Mouse (Mus musculus) erythroblast, adult 5-6 weeks (primary cell): ENCODE results near the gene 5730522E02Rik. TPM values are rescaled to one million over a fixed set of nuclear protein-coding genes. Genes with fewer than 3 reads are reported as not detected.

Experiments used
- ATAC-seq: replicated peaks from 2 replicates; pipeline ENCODE4 v1.8.0; 2016; ENCODE audit warnings: moderate number of reproducible peaks, mild to moderate bottlenecking, moderate TSS enrichment, inconsistent platforms; ENCODE audit not compliant: poor library complexity, low FRiP score, severe bottlenecking
- total RNA-seq, 2 experiments: library from RNA; stranded (forward) in 1 of 2; stranded (reverse) in 1 of 2; fragments of 150-400 nt in 1 of 2; fragments of 200-764, 138-1000 nt in 1 of 2; gene quantifications; 2 replicates each; pipeline versions ENCODE4 v1.2.3 to v1.2.4; 2015 to 2017; ENCODE audit warnings: low replicate concordance in 2 of 2

5730522E02Rik gene
- total RNA-seq, 2 experiments from 2014 or later: not detected

DNA sequence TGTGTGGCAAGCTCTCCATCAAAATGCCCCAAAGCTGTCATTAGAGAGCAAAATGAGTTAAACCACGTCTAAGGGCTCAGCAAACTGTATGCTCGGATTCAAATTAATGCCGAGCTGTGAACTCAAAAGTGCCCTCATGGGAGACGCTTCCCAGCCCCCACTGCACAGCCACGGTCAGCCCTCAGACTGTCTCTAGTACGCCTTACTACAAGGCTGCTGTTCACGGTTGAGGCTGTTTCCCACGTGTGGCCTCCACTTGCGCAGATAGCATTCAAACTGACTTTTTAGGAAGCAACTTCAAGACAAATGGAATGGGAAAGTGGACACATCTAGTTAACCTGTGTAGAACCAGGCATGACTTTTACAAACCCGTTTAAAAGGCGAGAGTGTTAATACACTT, 79.7 kb downstream of the 5730522E02Rik start:
- no peak for ATAC-seq

DNA sequence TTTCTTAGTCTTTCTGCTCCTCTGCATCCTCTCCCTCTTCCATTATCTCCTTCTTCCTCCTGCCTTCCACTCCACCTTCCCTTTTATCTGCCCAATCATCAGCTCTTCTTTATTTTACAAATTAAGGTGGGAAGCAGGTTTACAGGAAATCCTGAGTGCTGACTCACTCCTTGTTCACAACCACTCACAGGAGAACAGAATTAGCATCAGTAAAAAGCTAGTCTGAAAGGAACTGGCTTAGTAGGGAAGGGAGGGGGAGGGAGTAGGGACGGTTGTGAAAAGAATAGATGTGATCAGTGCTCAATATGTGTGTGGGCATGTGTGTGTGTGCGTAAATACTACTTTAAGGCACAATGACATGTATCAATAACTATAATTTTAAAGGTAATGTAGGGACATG, 81.5 kb downstream of the 5730522E02Rik start:
- no peak for ATAC-seq

DNA sequence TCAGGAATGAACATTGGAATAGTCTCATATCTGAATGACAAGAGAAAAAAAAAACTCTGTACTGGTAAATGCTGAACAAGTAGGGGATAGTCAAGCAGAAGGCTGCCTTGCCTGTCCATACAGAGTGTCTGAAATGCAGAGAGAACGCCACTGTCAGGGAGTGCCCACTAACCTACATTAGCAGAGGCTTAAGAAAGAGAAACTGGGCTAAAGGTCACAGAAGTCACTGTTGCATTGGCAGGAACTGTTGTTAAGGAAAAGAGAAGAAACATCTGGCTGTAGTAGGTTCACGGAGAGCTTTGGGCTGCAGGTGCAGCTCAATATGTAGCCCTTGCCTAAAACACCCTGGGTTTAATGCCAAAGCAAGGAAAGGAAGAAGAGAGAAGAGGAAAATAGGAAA, 82.2 kb downstream of the 5730522E02Rik start:
- ATAC-seq: no peak

DNA sequence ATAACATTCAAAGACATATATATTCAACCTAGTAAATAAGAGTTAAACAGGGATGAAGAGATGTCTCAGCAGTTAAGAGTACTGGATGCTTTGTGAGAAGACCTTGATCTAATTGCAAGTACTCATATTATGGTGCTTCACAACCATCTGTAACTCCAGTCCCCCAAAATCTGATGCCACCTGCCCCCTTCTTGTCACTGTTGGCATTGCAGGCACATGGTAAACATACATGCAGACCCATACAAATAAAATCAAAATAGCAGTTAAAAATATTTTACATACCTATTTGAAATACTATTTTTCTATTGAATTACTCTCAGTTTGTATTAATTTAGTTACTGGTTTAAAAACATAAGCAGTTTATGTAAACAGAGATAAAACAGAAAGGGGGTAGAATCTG, 84.6 kb downstream of the 5730522E02Rik start:
- ATAC-seq: no peak

DNA sequence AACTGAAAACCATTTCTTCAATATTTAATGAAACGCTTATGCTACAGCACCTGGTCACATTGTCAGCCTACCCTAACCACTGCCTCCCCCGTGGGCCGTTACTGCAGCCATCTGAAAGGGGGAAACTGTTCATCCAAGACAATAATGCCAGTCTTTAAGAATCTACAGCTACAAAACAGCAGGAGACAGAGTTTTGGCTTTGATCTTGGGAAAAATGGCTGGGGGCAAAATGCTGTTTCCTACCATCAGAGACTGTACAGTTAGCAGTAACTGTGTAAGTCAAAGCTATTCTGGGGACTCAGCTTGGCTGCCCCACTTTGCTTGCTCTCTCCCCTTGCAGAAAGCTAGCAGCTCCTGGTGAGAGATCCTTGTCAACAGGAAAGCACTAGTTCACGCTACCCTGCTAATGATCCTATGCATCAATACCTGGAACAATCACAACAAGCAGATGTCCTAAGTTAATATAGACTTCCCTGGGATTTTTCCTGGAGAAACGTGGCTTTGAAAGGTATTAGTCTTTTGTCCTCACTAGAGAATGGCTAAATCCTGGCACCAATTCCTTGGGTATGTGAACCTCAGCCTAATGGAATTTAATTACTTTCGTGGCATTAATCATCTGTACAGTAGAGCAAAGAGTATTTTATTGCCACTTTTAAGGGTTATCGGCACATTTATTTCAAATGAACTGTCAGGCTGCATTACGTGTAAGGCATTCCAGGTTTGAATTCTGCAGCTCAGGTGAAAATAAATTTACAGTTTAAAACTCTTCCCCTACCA, 89.6 kb downstream of the 5730522E02Rik start:
- no peak for ATAC-seq

DNA sequence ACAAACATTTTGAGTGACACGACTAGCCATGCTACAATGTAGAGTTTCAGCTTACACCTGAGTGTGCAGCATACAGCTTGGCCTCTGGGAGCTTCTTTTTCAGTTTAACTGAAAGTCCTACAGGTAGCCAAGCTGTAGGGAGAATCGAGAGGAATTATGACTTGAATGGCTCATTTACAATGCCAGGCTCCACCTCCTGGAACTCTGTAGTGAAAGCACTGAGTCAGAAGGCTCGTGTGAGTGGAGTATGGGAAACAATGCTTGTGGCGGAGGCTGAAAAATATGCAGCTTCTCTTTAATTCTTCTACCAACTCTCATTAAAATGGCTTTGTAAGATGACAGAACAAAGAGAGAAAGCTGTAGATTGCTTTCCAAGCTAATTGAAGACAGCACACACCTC, 92.9 kb downstream of the 5730522E02Rik start:
- ATAC-seq: no peak

DNA sequence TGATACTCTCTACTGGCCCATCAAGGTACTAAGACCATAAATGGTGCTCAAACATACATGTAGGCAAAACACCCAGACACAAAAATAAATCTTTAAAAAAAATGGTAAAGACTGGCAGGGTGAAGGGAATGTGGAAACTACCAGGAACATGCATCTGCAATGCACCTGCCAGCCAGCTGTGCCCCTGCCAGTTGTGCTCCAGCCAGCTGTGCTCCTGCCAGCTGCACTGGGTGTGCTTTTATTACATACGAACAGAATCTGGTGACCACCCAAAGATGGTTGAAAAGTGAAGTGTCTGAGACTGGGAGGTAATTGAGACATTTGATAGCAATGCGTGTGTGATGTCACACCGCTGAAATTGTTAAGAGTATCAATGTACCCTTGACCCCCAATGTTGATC, 98.4 kb downstream of the 5730522E02Rik start:
- no peak for ATAC-seq

DNA sequence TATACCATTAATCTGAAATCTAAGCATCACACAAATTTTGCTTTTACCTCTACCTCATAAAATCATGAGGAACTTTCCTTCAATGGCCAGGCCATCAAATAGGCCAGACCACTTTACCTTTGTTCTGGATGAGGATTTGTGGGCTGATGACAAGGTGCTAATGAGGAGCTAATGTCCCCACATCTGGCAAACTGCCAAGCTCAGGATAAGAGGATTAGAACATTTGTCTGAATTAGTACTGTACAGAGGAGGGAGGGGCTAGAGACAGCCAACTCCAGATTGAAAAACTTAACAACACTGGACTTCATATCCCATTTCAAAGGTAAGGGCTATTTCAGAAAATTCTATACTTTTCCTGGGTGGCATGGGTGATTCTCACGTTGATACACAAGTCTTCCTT, 101.9 kb downstream of the 5730522E02Rik start:
- no peak for ATAC-seq

DNA sequence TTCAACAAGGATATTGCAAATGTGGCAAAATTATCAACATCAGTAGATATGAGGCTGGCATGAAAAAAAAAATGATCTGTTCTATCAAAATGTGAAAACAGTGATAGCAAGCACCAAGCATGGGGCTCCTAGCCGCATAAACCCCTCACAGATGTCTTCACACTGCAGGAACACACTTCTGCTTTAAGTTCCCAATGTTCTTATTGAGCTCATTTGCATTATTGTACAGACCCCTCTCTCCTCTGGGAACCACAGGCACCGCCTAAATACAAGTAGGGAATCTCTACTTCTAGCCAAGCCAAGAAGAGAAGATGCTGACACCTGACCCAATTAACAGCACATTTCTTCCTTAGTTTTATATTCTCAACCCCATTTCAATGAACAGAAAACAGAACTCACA, 105.9 kb downstream of the 5730522E02Rik start:
- ATAC-seq: no peak

DNA sequence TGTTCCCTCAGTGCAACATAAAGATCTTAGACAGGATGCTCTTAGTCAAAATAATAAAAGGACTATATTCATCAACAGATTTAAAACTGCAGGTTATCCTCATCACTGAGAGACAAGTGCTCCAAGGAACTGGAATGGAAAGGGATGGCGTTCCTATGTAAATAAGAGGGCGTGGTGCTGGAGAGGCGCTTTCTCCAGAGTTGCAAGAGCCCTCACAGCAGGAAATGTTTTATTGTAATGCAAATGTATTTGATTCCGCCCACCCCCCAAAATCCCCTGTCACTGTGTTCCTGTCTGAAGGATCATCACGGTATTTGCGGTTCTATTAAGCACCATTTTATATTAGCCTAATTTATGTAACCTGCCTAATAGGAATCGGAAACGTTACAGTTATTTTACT, 106.9 kb downstream of the 5730522E02Rik start:
- ATAC-seq: no peak

DNA sequence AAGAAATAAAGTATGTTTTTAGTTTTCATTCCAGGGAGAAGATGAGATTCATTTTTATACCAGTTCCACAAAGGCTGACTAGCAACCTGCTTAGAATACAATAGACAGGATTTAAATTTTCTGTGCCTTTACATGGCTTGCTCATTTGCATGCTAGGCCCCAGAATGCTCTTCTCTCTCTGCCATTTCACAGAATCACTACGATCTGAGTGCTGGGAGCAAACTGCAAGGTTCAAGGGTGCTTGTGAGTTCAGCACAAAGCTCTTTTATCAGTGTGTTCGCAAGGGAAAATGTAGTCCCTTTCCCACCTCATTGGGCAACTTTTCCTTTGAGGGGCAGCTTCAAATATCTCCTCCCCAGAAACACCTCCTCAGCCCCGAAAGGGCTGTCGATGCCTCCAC, 107.7 kb downstream of the 5730522E02Rik start:
- no peak for ATAC-seq

DNA sequence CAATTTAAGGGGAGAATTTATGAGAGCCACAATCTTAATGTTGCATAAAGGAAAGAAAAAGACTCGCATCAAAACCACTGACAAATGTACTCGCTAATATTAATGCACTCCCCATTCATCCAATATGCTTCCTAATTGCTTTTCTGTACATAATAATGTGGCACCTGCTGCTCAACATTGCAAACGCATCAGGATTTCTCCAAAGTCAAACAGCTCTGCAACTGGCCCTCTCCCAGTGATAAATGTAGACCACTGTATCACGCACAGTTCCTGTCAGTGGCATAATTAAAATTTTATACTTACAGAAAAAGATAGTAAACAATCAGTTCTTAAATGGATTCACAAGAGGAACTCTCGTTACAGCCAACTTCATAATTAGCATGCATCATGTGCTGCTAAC, 110.5 kb downstream of the 5730522E02Rik start:
- ATAC-seq: no peak

DNA sequence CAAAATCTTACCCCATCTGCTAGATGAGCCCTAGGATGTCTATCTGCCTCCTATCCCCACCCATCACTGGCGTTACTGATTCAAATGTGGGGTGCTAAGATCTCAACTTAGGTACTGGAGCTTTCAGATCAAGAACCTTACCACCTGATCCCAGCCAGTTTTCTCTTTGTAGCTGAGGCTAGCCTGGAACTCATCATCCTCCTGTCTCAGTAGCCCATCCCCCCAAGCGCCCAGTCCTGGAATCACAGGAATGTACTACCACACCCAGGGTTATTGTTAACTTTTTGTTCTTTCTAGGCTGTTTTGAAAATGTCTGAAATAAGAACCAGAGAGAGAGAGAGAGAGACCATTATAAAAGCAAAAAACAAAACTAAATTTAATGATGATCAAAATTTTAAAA, 111.6 kb downstream of the 5730522E02Rik start:
- no peak for ATAC-seq

DNA sequence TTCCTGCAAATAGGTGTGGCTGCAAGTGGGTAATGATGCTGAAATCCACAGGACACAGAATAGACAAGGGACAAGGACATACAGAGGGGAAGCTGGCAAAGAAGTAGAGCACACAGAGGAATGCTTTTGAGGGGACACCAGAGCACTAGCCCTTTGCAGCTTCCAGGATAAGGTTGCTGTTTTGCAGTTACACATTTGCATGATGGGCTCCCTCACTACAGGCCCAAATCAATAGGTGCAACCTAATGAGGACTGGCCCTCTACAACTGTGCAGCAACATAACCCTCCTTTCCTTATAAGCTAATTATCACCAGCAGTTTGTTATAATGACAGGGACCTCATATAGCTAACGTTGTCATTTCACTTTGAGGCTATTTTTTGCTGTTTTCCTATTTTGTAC, 114.5 kb downstream of the 5730522E02Rik start:
- no peak for ATAC-seq

DNA sequence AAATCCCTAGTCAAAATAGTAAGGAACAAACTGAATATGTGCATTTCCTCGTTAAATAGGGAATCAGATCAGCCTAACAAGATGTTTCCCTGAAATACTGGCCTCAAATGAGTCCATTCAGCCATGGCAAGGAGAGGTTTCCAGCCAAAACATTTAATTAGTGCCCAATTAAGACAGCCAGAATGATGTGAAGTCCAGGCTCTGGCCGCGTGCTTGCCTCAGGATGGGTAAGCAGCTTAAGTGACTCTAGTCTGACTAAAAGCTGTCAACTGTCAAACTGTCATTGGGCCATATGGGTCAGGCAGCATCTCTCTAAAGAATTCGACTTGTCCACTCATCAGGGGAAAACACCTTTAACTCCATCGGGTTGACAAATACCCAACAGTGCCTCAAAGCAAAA, 121.6 kb downstream of the 5730522E02Rik start:
- ATAC-seq: no peak

DNA sequence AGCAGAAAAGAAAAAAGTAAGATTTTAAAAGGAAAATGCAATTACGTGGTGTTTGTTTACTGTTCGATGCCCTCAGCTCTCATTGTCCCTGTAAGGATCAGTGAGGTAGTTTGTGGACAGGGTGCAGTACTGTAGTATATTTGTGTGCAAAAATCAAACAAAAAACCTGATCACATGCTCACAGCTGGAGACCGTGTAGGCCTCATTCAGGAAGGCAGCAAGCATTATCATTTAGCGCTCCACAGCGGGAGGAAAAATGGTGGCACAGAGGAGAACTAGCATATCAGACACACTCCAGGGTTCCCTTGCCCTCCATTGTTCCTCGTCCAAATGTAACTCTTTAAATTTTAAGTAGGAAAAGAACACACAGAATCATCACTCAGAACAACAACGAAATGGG, 123.9 kb downstream of the 5730522E02Rik start:
- no peak for ATAC-seq

DNA sequence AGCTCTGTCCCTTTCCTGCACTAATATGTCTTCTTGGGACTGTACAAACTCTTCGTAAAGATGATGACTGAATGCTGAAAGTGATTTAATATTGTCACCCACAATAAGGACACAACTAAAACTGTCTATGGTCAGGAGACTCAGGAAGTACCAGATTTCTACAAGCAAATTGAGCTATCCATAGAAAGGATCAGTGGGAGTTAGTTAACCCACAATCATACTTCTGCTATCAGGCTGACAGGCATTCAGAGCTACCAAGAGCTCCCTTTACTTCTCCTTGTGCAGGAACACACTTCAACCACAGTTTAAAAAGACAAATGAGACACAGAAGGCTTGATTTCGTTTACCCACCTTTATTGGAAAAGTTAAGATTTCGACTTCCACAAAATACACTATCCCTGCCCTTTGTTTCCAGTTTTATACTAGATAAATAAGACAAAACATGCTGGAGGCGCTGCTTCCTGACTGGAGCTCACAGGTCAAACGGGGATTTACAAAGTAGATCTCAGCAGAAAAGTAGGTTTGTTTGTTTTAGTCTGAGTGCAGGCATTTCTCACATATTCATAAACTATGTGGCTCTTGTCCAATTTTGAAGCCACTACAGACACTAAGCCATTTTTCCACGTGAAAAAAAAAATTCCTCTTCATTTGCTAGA, 125.1 kb downstream of the 5730522E02Rik start:
- ATAC-seq: no peak

DNA sequence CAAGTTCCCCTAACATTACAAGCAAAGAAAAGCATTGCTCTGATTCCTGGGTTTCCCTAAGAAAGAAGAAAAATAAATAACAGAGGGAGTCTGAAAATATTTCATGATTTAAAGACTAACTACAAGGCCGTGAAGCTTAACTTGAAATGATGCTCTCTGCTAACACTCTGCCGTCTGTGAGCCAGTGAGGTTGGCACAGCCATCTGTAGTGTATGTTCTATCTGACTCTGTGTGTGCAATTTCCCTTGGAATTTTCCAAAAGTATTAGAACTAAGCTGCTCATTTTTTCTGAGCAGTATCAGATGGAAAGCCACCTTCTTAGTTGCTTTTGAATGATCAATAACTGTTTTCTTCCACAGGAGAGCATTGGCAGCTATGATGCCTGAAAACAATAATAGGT, 134.2 kb downstream of the 5730522E02Rik start:
- ATAC-seq: no peak

DNA sequence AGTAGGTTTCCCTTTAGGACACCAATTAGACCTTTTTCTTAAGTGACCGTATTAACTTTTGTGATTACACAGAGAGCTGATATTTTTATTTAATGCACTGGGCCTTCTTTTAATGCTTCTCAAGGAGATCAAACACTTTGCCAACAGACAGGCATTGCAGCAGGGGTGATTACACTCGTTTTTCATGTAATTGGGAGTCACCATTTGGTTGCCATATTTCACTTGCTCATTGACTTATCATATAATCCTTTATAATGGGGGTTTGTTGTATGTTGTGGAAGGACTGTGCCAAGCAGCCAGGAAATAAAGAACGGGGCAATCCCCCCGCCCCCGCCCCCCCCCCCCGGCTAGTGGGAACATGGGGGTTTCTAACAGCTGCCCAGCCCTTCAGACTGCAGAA, 135.0 kb downstream of the 5730522E02Rik start:
- ATAC-seq: no peak

DNA sequence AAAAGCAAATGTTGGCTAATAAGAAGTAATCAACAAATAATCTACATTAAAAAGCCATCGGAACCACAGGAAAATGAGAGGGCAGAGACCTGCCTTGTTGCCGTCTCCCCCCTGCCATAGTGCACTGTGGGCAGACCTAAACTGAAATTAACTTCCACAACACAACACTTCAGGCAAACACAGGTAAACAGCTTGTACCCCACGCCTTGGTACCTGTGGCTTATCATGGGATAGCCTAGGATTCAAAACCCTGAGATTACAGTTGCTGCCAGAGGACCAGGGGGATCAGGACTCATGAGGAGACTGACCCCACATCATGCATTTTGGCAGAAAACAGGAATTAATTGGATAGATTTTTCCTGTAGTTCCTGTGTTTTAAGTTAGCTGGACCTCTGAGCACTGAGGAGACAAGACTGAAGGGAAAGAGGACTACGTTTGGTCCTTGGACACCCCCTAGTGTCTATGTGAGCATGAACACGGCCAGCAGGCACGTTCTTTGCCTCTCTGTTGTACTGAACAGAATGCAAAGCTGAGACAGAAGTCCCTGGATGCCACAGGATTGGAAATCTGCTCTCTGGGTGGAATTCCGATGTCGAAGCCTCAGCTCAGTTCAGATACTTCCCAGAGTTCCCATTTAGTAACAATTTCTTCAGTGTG, 136.8 kb downstream of the 5730522E02Rik start:
- ATAC-seq: no peak

DNA sequence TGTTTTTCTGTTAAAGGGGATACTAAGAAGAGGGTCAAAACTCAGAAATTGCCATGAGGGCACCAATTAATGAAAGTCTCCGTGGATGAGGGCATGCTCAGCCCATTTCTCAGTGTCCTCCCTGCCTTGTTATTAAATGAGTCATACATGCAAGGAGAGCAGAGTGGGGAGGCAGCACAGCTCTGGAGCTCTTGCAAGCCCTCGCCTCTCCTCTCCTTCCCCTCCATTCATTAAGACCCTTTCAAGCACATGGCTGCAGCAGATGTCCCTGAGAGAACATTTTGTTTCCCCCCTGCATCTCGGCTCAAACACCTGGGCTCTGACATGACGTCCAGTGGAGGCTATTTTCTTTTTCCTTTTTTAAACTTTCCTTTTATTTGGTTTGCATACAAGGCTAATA, 138.5 kb downstream of the 5730522E02Rik start:
- ATAC-seq: no peak
